8 mouse cellular contexts compared by ENCODE assay signal in genomic region chr10:125725681-125726139, GRCm38 (mm10).
A peak's percentile ranks its signal among the peaks of the same experiment; 100 is the strongest.
DNase-seq lines count a peak whose midpoint lies in the region; ATAC-seq lines count a peak whose summit lies in the region.

No protein-coding gene starts in this region.

- no peak overlapping the region for H3K9ac ChIP-seq in midbrain, embryonic 12.5 days (replicated peaks)
- no peak overlapping the region for H3K9ac ChIP-seq in midbrain, embryonic 15.5 days
- H3K9ac ChIP-seq in neural tube, embryonic 12.5 days: no peak overlapping the region

- H3K27me3 ChIP-seq in midbrain, embryonic 12.5 days: no peaks in the 10 kb centered on the region
- H3K27me3 ChIP-seq in midbrain, embryonic 15.5 days (replicated peaks): no peaks in the 10 kb centered on the region
- no peaks in the 10 kb centered on the region for H3K27me3 ChIP-seq in neural tube, embryonic 12.5 days (replicated peaks)

- H3K9me3 ChIP-seq in midbrain, embryonic 12.5 days: no peaks in the 10 kb centered on the region
- H3K9me3 ChIP-seq in midbrain, embryonic 15.5 days: no peaks in the 10 kb centered on the region
- no peaks in the 10 kb centered on the region for H3K9me3 ChIP-seq in neural tube, embryonic 12.5 days

- H3K4me1 ChIP-seq in midbrain, embryonic 12.5 days: no peaks in the 10 kb centered on the region
- H3K4me1 ChIP-seq in midbrain, embryonic 15.5 days: no peaks in the 10 kb centered on the region
- no peaks in the 10 kb centered on the region for H3K4me1 ChIP-seq in neural tube, embryonic 12.5 days

- H3K4me3 ChIP-seq in midbrain, embryonic 12.5 days: no peak overlapping the region
- H3K4me3 ChIP-seq in midbrain, embryonic 15.5 days: no peak overlapping the region
- no peak overlapping the region for H3K4me3 ChIP-seq in neural tube, embryonic 12.5 days

- H3K36me3 ChIP-seq in midbrain, embryonic 12.5 days: no peaks in the 10 kb centered on the region
- no peaks in the 10 kb centered on the region for H3K36me3 ChIP-seq in midbrain, embryonic 15.5 days (replicated peaks)
- no peaks in the 10 kb centered on the region for H3K36me3 ChIP-seq in neural tube, embryonic 12.5 days

- no peak overlapping the region for H3K4me2 ChIP-seq in midbrain, embryonic 12.5 days (replicated peaks)
- no peak overlapping the region for H3K4me2 ChIP-seq in midbrain, embryonic 15.5 days
- peak overlapping the region; percentile 24; the same call in 1 of the 2 replicates for H3K4me2 ChIP-seq in neural tube, embryonic 12.5 days (replicated peaks)

- peak; percentile 67 for ATAC-seq in midbrain, embryonic 12.5 days (ENCODE audit: low FRiP score, low read depth)
- no peak for ATAC-seq in midbrain, embryonic 15.5 days (replicated peaks)
- peak; percentile 92 for ATAC-seq in neural tube, embryonic 12.5 days (ENCODE audit: low FRiP score, low read depth)

- no peak overlapping the region for H3K27ac ChIP-seq in midbrain, embryonic 12.5 days (replicated peaks)
- no peak overlapping the region for H3K27ac ChIP-seq in midbrain, embryonic 15.5 days
- H3K27ac ChIP-seq in neural tube, embryonic 12.5 days: no peak overlapping the region

- DNase-seq in adrenal gland, postnatal 14 days: peak; percentile 7
- DNase-seq in adrenal gland, adult 8-10 months: no peak
- peak; percentile 2 for DNase-seq in kidney, postnatal 14 days
- no peak for DNase-seq in spleen, postnatal 14 days (ENCODE audit: low spot score in 2 of 2)
- no peak for DNase-seq in gastrocnemius, adult 8-10 months (ENCODE audit: low spot score in 2 of 2)

- WGBS in midbrain, embryonic 12.5 days: 25% methylated on average over 7 of the region's 7 CpGs
- 27% methylated on average over 7 of the region's 7 CpGs for WGBS in midbrain, embryonic 15.5 days
- 15% methylated on average over 7 of the region's 7 CpGs for WGBS in neural tube, embryonic 12.5 days

Comparison
In these comparisons a context has a peak if more than half of its experiments do, and no peak if none do; other contexts are left out.
1. DNase-seq: peak in adrenal gland, postnatal 14 days (single experiment) and kidney, postnatal 14 days (single experiment); none in adrenal gland, adult 8-10 months (single experiment), spleen, postnatal 14 days (0 of 2) and gastrocnemius, adult 8-10 months (0 of 2).